Mouse (Mus musculus): ENCODE measurements around the gene Rab4a. TPM values are rescaled to one million over a fixed set of nuclear protein-coding genes. Genes with fewer than 3 reads are reported as not detected.

The Rab4a gene
- polyA plus RNA-seq, 1 experiment from 2014 or later, result 30.1 TPM

DNA sequence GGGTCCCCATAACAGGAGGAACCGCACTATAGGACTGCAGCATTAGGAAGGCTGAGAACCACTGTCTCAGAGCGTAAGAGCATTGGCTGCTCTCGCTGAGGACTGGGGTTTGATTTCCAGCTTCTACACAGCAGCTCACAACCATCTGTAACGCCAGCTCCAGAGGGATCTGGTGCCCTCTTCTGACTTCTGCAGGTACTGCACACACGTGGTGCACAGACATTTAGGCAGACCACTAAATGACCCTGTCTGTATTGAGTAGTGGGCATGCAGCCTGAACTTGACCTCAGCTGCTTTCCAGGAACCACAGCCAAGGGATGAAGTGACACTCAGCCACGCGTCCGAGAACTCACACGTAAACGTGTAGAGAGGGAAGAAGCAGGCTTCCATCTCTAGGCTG, 17.3 kb downstream of the Rab4a start:
- Histone ChIP-seq H3K4me2 (no peak overlapping the region), H3K27me3 (ENCODE audit: insufficient read depth, low read length) (no peaks in the 10 kb centered on the region), H3K9me3 (ENCODE audit: low read depth, low read length) (no peaks in the 10 kb centered on the region), H3K36me3 (ENCODE audit: insufficient read depth) (peaks cover 24% of the 10 kb centered on the region), H3K27ac (ENCODE audit: low read depth) (no peak overlapping the region), H3K4me3 (ENCODE audit: low read depth, low read length) (no peak overlapping the region), H3K4me1 (ENCODE audit: insufficient read depth) (no peaks in the 10 kb centered on the region), H3K9ac (no peak overlapping the region)
- ATAC-seq (ENCODE audit: insufficient read depth) (no peak), DNase-seq (no peak)
- TF ChIP-seq CTCF (IDR thresholded peaks at IDR 0.05; ENCODE audit: low read depth), result peak; percentile 39
- 84% methylated on average over 10 of the region's 10 CpGs for WGBS

DNA sequence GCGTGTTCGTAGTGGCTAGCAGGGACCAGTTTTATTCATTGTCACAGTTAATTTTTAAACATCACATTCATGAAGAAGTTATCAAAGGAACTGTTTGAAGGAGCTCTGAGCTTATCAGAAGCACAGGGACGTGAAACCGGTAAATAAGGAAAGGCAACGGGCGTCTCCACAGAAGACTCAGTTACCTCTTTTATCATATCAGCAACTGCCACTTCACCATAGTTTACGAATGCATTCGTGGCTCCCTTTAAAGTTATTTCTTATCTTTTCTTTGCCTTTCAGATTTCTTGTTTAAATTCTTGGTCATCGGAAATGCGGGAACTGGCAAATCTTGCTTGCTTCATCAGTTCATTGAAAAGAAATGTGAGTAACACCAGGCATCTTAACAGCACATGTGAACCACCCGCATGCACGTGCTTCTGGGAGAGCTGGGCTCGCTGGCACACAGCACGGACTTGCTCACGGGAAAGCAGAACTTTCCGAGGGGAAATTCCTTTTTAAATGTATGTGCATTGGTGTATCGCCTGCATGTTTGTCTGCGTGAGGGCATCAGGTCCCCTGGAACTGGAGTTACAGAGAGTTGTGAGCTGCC, 17.8 kb downstream of the Rab4a start:
- 67% methylated on average over 18 of the region's 18 CpGs for WGBS
- no peak for TF ChIP-seq CTCF (IDR thresholded peaks at IDR 0.05; ENCODE audit: low read depth)
- H3K4me3 ChIP-seq (ENCODE audit: low read depth, low read length), result no peak overlapping the region
- no peak for DNase-seq
- no peak overlapping the region for H3K27ac ChIP-seq (ENCODE audit: low read depth)
- H3K27me3 ChIP-seq (ENCODE audit: insufficient read depth, low read length), result no peaks in the 10 kb centered on the region
- no peak overlapping the region for H3K4me2 ChIP-seq
- H3K9ac ChIP-seq, result no peak overlapping the region
- peaks cover 25% of the 10 kb centered on the region for H3K36me3 ChIP-seq (ENCODE audit: insufficient read depth)
- no peaks in the 10 kb centered on the region for H3K9me3 ChIP-seq (ENCODE audit: low read depth, low read length)
- ATAC-seq (ENCODE audit: insufficient read depth), result no peak
- H3K4me1 ChIP-seq (ENCODE audit: insufficient read depth), result no peaks in the 10 kb centered on the region

DNA sequence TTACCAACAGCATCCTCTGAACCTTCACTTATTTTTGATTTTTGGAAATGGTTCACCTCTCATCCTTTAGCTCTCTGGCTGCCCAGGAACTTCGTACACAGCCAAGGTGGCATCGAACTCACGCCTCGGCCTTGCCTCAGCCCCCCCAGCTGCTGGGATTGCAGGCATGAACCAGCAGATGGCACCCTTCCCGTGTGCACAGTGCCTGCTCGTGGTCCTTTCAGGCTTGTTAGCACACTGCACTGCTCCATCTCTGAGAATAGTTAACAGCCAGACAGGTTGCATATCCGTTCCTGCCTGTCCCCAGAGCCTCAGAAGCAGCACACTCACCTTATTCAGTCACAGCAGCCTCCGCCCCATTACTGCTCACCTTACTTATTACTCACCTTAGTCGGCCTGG, 20.2 kb downstream of the Rab4a start:
- 58% methylated on average over 9 of the region's 9 CpGs for WGBS
- H3K4me1 ChIP-seq (ENCODE audit: insufficient read depth), result no peaks in the 10 kb centered on the region
- H3K27me3 ChIP-seq (ENCODE audit: insufficient read depth, low read length), result no peaks in the 10 kb centered on the region
- no peaks in the 10 kb centered on the region for H3K9me3 ChIP-seq (ENCODE audit: low read depth, low read length)
- no peak overlapping the region for H3K9ac ChIP-seq
- H3K4me3 ChIP-seq (ENCODE audit: low read depth, low read length), result no peak overlapping the region
- no peak overlapping the region for H3K27ac ChIP-seq (ENCODE audit: low read depth)
- DNase-seq, result peak; percentile 50
- H3K4me2 ChIP-seq, result no peak overlapping the region
- peak; percentile 66 for TF ChIP-seq CTCF (IDR thresholded peaks at IDR 0.05; ENCODE audit: low read depth)
- ATAC-seq (ENCODE audit: insufficient read depth), result no peak
- H3K36me3 ChIP-seq (ENCODE audit: insufficient read depth), result peaks cover 42% of the 10 kb centered on the region

DNA sequence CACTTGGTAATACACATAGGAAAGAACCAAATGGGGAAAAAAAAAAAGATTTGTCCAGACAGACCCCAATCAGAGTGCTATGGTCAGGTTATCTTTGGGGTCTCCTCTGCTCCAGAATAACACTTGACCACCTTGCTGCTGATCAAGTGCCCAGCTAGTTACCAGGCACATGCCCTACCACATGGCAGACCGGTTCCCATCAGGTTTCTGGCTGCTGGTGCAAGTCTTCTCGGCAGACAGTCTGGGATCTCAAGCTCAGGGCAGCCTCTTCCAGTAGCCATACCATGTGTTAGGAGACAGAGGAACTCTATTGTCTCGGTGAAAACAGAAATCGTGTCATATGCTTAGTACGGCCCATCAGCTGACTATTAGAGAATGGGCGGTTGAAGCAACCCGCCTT, 21.0 kb downstream of the Rab4a start:
- Histone ChIP-seq H3K36me3 (ENCODE audit: insufficient read depth) (peaks cover 42% of the 10 kb centered on the region), H3K9ac (no peak overlapping the region), H3K4me1 (ENCODE audit: insufficient read depth) (no peaks in the 10 kb centered on the region), H3K4me2 (no peak overlapping the region), H3K4me3 (ENCODE audit: low read depth, low read length) (no peak overlapping the region), H3K9me3 (ENCODE audit: low read depth, low read length) (no peaks in the 10 kb centered on the region), H3K27ac (ENCODE audit: low read depth) (no peak overlapping the region), H3K27me3 (ENCODE audit: insufficient read depth, low read length) (no peaks in the 10 kb centered on the region)
- no peak for DNase-seq
- WGBS, result 86% methylated on average over 7 of the region's 7 CpGs
- TF ChIP-seq CTCF (IDR thresholded peaks at IDR 0.05; ENCODE audit: low read depth), result no peak
- no peak for ATAC-seq (ENCODE audit: insufficient read depth)

DNA sequence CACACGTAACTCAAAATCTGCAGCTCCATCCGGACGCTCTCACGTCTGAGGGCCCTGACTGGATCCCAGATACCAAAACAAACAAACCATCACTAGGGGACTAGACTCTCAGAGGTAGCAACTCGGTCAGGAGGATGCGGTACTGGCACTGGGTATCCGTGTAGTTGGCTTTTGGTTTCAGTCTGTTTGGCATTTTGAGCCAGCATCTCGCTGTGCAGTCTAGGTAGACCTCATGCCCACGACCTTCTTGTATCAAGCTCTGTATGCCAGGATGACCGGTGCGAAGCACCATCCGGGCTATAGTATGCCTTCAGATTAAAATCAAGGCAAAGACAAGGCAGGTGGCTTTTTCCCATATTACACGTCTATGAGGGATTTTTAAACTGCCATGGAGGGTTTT, 21.7 kb downstream of the Rab4a start:
- Histone ChIP-seq H3K4me3 (ENCODE audit: low read depth, low read length) (no peak overlapping the region), H3K4me1 (ENCODE audit: insufficient read depth) (no peaks in the 10 kb centered on the region), H3K9ac (no peak overlapping the region), H3K27ac (ENCODE audit: low read depth) (no peak overlapping the region), H3K9me3 (ENCODE audit: low read depth, low read length) (no peaks in the 10 kb centered on the region), H3K36me3 (ENCODE audit: insufficient read depth) (peaks cover 48% of the 10 kb centered on the region), H3K27me3 (ENCODE audit: insufficient read depth, low read length) (no peaks in the 10 kb centered on the region), H3K4me2 (no peak overlapping the region)
- no peak for TF ChIP-seq CTCF (IDR thresholded peaks at IDR 0.05; ENCODE audit: low read depth)
- no peak for ATAC-seq (ENCODE audit: insufficient read depth)
- DNase-seq, result no peak
- WGBS, result 81% methylated on average over 13 of the region's 13 CpGs

DNA sequence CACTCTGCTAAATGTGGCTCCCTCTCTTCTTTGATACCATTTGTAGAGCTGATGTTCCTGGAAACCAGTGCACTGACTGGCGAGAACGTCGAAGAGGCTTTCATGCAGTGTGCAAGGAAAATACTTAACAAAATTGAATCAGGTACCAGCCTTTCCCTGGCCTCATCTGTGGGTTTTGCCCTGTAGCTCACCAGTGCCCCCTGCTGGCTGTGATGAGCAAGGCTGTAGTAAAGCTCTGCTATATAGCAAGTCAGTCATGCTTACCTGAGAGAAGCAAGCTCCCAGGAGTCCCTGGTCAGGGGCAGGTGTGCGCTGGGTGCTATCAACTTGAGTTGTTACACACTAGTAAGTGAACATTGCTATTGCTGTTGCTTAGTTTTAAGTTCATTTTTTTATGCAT, 27.0 kb downstream of the Rab4a start:
- H3K4me2 ChIP-seq, result no peak overlapping the region
- no peaks in the 10 kb centered on the region for H3K9me3 ChIP-seq (ENCODE audit: low read depth, low read length)
- no peaks in the 10 kb centered on the region for H3K4me1 ChIP-seq (ENCODE audit: insufficient read depth)
- peaks cover 44% of the 10 kb centered on the region for H3K36me3 ChIP-seq (ENCODE audit: insufficient read depth)
- DNase-seq (peak; percentile 32), ATAC-seq (ENCODE audit: insufficient read depth) (no peak)
- no peaks in the 10 kb centered on the region for H3K27me3 ChIP-seq (ENCODE audit: insufficient read depth, low read length)
- H3K4me3 ChIP-seq (ENCODE audit: low read depth, low read length), result no peak overlapping the region
- no peak overlapping the region for H3K9ac ChIP-seq
- H3K27ac ChIP-seq (ENCODE audit: low read depth), result no peak overlapping the region
- WGBS, result 96% methylated on average over 4 of the region's 4 CpGs
- peak; percentile 72 for TF ChIP-seq CTCF (IDR thresholded peaks at IDR 0.05; ENCODE audit: low read depth)

DNA sequence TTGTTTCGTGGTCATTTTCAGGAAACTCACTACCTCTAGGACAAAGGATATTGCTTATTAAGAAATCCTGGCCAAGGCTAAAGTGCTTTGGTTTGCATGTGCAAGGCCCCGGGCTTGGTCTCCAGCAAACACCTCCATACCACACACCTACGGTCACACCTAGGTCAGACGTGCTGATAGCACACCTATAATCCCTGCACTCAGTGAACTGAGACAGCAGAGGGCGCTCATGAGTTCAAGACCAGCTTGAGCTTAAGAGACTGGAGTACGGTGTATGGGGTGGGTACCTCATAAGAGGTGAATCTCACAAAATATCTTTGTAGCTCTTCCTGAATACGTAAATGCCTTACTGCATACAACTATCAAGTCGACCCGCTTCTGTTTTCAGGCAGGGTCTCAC, 29.7 kb downstream of the Rab4a start:
- no peak overlapping the region for H3K4me2 ChIP-seq
- H3K9ac ChIP-seq, result no peak overlapping the region
- DNase-seq (peak; percentile 75), ATAC-seq (ENCODE audit: insufficient read depth) (no peak)
- H3K4me1 ChIP-seq (ENCODE audit: insufficient read depth), result no peaks in the 10 kb centered on the region
- WGBS, result 56% methylated on average over 9 of the region's 9 CpGs
- no peak overlapping the region for H3K27ac ChIP-seq (ENCODE audit: low read depth)
- no peaks in the 10 kb centered on the region for H3K9me3 ChIP-seq (ENCODE audit: low read depth, low read length)
- H3K27me3 ChIP-seq (ENCODE audit: insufficient read depth, low read length), result no peaks in the 10 kb centered on the region
- peaks cover 26% of the 10 kb centered on the region for H3K36me3 ChIP-seq (ENCODE audit: insufficient read depth)
- TF ChIP-seq CTCF (IDR thresholded peaks at IDR 0.05; ENCODE audit: low read depth), result peak; percentile 70
- H3K4me3 ChIP-seq (ENCODE audit: low read depth, low read length), result no peak overlapping the region

DNA sequence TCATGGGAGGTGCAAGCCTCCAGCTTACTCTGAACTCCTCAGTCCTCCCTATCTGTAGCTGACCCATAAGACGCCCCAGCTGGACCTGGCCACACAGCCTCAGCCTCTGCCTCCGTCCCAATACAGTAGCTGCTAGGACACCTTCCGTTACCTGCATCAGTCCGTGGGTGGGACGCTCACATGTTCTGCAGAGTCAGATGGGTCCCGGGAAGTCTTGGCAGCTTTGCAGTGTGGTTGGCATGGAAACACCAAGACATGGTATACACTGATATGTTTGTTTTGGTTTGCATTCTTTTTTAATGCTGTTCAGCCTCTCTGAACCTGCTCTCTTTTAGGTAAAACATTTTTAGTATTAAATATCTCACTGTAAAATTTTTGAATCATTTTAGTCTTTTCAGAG, 30.6 kb downstream of the Rab4a start:
- no peak overlapping the region for H3K27ac ChIP-seq (ENCODE audit: low read depth)
- H3K27me3 ChIP-seq (ENCODE audit: insufficient read depth, low read length), result no peaks in the 10 kb centered on the region
- H3K4me2 ChIP-seq, result no peak overlapping the region
- TF ChIP-seq CTCF (IDR thresholded peaks at IDR 0.05; ENCODE audit: low read depth), result no peak
- no peaks in the 10 kb centered on the region for H3K9me3 ChIP-seq (ENCODE audit: low read depth, low read length)
- no peak for DNase-seq
- peaks cover 26% of the 10 kb centered on the region for H3K36me3 ChIP-seq (ENCODE audit: insufficient read depth)
- no peak for ATAC-seq (ENCODE audit: insufficient read depth)
- no peaks in the 10 kb centered on the region for H3K4me1 ChIP-seq (ENCODE audit: insufficient read depth)
- 86% methylated on average over 6 of the region's 6 CpGs for WGBS
- no peak overlapping the region for H3K4me3 ChIP-seq (ENCODE audit: low read depth, low read length)
- no peak overlapping the region for H3K9ac ChIP-seq

All from lung, embryonic 14.5 days (tissue).